Mouse (Mus musculus) ES-E14 (cell line): ENCODE data around the gene Dffb.

Experiments
- CHD2 ChIP-seq: IDR thresholded peaks from 2 replicates; pipeline ENCODE4 v1.6.1; 2014; ENCODE audit warnings: mild to moderate bottlenecking, low read depth, low read length, inconsistent platforms
- HCFC1 ChIP-seq: IDR thresholded peaks from 2 replicates; pipeline ENCODE4 v1.6.1; 2012; ENCODE audit warnings: low read length, inconsistent platforms, borderline replicate concordance; ENCODE audit not compliant: insufficient read depth
- ZC3H11A ChIP-seq: IDR thresholded peaks from 2 replicates; pipeline ENCODE4 v1.6.1; 2012; ENCODE audit warnings: low read depth, mild to moderate bottlenecking, inconsistent platforms, low read length, borderline replicate concordance

GRCm38 (mm10) chr4:154007759-154008158 is 32.8 kb upstream of the Dffb start:
- no peak for TF ChIP-seq CHD2
- TF ChIP-seq HCFC1: no peak
- TF ChIP-seq ZC3H11A: no peak
